Mouse (Mus musculus) lung, postnatal 0 days (tissue): ENCODE data around the gene Cdkn1b. TPM values are rescaled to one million over a fixed set of nuclear protein-coding genes. Genes with fewer than 3 reads are reported as not detected.

Experiments
- ATAC-seq: fragments of 200-750 bp; cut with Nextera tagmentation; 2 replicates; pipeline ENCODE4 v1.8.0; 2017; ENCODE audit warnings: moderate library complexity
- DNase-seq: peaks from one replicate; pipeline ENCODE4 v3.0.0-alpha.2; 2016; ENCODE audit warnings: low spot score
- H3K27ac ChIP-seq: fragments of 300-500 bp; sonication (generic); 2 replicates; pipeline ENCODE4 v1.5.1; 2014; ENCODE audit warnings: antibody characterized with exemption, mild to moderate bottlenecking, low read length, mixed read lengths
- H3K27me3 ChIP-seq: fragments of 300-500 bp; sonication (generic); replicated peaks from 2 replicates; pipeline ENCODE4 v1.6.1; 2014; ENCODE audit warnings: low read length, mixed read lengths; ENCODE audit not compliant: insufficient read depth
- H3K36me3 ChIP-seq: fragments of 300-500 bp; sonication (generic); 2 replicates; pipeline ENCODE4 v1.6.1; 2014; ENCODE audit warnings: low read length, mixed read lengths; ENCODE audit not compliant: insufficient read depth
- H3K4me1 ChIP-seq: fragments of 300-500 bp; sonication (generic); 2 replicates; pipeline ENCODE4 v1.6.1; 2014; ENCODE audit warnings: antibody characterized with exemption, low read depth, low read length, mixed read lengths; ENCODE audit not compliant: insufficient read depth
- H3K4me2 ChIP-seq: fragments of 300-500 bp; sonication (generic); replicated peaks from 2 replicates; pipeline ENCODE4 v1.6.1; 2014; ENCODE audit warnings: low read depth, mild to moderate bottlenecking, low read length, moderate library complexity, mixed read lengths
- H3K4me3 ChIP-seq: fragments of 300-500 bp; sonication (generic); 2 replicates; pipeline ENCODE4 v1.5.1; 2014; ENCODE audit warnings: low read depth, low read length
- H3K9ac ChIP-seq: fragments of 300-500 bp; sonication (generic); replicated peaks from 2 replicates; pipeline ENCODE4 v1.6.1; 2014; ENCODE audit warnings: low read depth, mild to moderate bottlenecking
- H3K9me3 ChIP-seq: fragments of 300-500 bp; sonication (generic); 2 replicates; pipeline ENCODE4 v1.6.1; 2016; ENCODE audit warnings: low read length, mixed read lengths
- CTCF ChIP-seq: IDR thresholded peaks from 2 replicates; pipeline ENCODE4 v1.5.1; 2016; ENCODE audit warnings: antibody characterized with exemption, mild to moderate bottlenecking
- EP300 ChIP-seq: IDR thresholded peaks from 2 replicates; pipeline ENCODE4 v1.6.1; 2016; ENCODE audit warnings: antibody characterized with exemption, mild to moderate bottlenecking, control low read depth
- WGBS: fragments of 180-500 bp; shearing (Covaris S2); extraction: QIAGEN DNeasy Blood & Tissue Kit; methylation state at CpG from one replicate; pipeline ENCODE4 v1.1.7; 2014; 5-methylcytosine and 5-hydroxymethylcytosine counted together
- polyA plus RNA-seq: library from polyadenylated mRNA; unstranded; fragments of >200 nt; fragmentation: Nextera tagmentation; extraction: Ambion mirVana; gene quantifications from 2 replicates; pipeline ENCODE4 v1.2.1, GENCODE M21; 2015

The Cdkn1b gene
- polyA plus RNA-seq: 43.4 and 46.2 TPM in 2 replicates

DNA sequence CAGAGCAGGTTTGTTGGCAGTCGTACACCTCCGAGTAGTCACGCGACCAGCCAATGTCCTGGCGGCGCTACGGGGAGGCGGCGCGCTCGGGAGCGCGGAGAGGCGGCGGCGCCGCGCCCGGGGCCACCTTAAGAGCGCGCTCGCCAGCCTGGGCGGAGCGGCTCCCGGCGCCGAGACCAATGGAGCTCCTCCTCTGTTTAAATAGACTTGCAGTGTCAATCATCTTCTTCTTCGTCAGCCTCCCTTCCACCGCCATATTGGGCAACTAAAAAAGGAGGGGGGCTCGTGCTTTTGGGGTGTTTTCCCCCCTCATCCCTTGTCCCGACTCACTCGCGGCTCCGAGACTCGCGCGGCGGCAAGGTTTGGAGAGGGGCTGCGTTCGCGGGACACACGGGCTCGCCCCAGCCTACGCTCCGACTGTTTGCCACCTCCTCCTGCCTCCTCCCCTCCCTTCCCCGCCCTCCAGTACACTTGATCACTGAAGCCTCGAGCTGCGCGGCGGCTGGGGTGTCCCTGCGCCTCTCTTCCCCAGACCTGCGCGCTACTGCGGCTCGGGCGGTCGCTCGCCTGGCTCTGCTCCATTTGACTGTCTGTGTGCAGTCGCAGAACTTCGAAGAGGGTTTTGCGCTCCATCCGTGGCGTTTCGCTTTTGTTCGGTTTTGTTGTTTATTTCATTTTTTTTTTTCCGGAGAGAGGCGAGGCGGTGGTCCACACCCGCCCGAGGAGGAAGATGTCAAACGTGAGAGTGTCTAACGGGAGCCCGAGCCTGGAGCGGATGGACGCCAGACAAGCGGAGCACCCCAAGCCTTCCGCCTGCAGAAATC lies at the start of gene Cdkn1b:
Gene Cdkn1b, plus strand, starts transcription at position 212 of the 824 bp plus-strand sequence.
- DNase-seq (peak; percentile 98), ATAC-seq (peak; percentile 94)
- TF ChIP-seq CTCF (peak; percentile 18; the same call in 1 of the 2 replicates), EP300 (no peak)
- H3K27me3 ChIP-seq: no peaks in the 10 kb centered on the region
- H3K36me3 ChIP-seq: no peaks in the 10 kb centered on the region
- peak within 1 kb of the TSS; percentile 95 for H3K4me3 ChIP-seq
- peak within 1 kb of the TSS; percentile 92 for H3K9ac ChIP-seq
- H3K9me3 ChIP-seq: no peaks in the 10 kb centered on the region
- under 1% methylated on average over 71 of the region's 77 CpGs for WGBS
- peak within 1 kb of the TSS; percentile 97 for H3K27ac ChIP-seq
- H3K4me1 ChIP-seq: no peaks in the 10 kb centered on the region
- H3K4me2 ChIP-seq: peak within 1 kb of the TSS; percentile 97

DNA sequence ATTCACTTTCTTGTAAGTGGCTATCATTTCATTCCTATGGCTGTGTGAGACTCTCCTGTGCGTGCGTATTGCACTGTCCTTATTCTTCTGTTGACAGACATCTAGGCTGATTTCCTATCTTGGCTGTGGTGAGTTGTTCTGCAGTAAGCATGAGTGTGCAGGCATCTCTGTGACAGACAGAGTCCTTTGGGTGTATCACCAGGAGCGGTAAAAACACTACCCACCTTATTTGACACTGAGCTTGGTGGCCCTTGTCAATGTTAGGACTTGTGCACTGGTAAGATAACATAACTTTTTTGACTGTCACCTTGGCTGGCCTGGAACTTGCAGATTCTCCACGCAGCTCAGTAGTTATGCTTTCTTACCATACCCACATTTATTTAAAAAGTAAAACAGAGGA lies 49.3 kb upstream of the Cdkn1b start:
- Histone ChIP-seq H3K27me3 (no peaks in the 10 kb centered on the region), H3K9ac (no peak overlapping the region), H3K4me2 (no peak overlapping the region), H3K4me1 (no peaks in the 10 kb centered on the region), H3K36me3 (no peaks in the 10 kb centered on the region; the same call in 1 of the 2 replicates), H3K9me3 (no peaks in the 10 kb centered on the region), H3K4me3 (no peak overlapping the region), H3K27ac (no peak overlapping the region)
- no peak for DNase-seq
- ATAC-seq: no peak
- 88% methylated on average over 4 of the region's 4 CpGs for WGBS
- TF ChIP-seq CTCF (no peak), EP300 (no peak)

- Histone ChIP-seq H3K36me3 (no peaks in the 10 kb centered on the region; the same call in 1 of the 2 replicates), H3K9me3 (no peaks in the 10 kb centered on the region), H3K9ac (no peak overlapping the region), H3K27ac (no peak overlapping the region), H3K4me1 (no peaks in the 10 kb centered on the region), H3K27me3 (no peaks in the 10 kb centered on the region), H3K4me2 (no peak overlapping the region), H3K4me3 (no peak overlapping the region)
- TF ChIP-seq EP300: no peak
- no peak for TF ChIP-seq CTCF
- WGBS: 71% methylated on average over 2 of the region's 2 CpGs
- ATAC-seq (no peak), DNase-seq (no peak)
Observed at GRCm38 (mm10) chr6:134872236-134872635, 48.0 kb upstream of the Cdkn1b start.

GRCm38 (mm10) chr6:134873018-134873417 lies 47.2 kb upstream of the Cdkn1b start:
- DNase-seq (peak; percentile 16), ATAC-seq (no peak)
- no peak overlapping the region for H3K4me3 ChIP-seq

GRCm38 (mm10) chr6:134876795-134877194 lies 43.4 kb upstream of the Cdkn1b start:
- peak; percentile 57 for TF ChIP-seq CTCF
- no peak for TF ChIP-seq EP300
- 68% methylated on average over 6 of the region's 6 CpGs for WGBS

More at GRCm38 (mm10) chr6:134873018-134873417, 47.2 kb upstream of the Cdkn1b start:
- 87% methylated on average over 2 of the region's 2 CpGs for WGBS
- Histone ChIP-seq H3K9ac (no peak overlapping the region), H3K27me3 (no peaks in the 10 kb centered on the region), H3K27ac (no peak overlapping the region), H3K36me3 (no peaks in the 10 kb centered on the region; the same call in 1 of the 2 replicates), H3K9me3 (no peaks in the 10 kb centered on the region), H3K4me1 (no peaks in the 10 kb centered on the region), H3K4me2 (no peak overlapping the region)
- TF ChIP-seq EP300 (no peak), CTCF (peak; percentile 58)

DNA sequence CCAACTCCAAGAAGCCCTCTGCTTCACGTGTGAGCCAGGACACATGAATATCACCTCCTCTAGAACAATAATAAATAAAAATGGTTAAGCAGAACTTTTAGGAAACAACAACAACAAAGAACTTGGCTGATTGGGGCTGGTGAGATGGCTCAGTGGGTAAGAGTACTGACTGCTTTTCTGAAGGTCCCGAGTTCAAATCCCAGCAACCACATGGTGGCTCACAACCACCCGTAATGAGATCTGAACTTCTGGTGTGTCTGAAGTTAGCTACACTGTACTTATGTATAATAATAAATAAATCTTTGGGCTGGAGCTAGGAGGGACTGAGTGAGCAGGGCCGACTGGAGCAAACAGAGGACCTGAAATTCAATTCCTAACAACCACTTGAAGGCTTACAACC lies 42.9 kb upstream of the Cdkn1b start:
- no peak for TF ChIP-seq EP300
- TF ChIP-seq CTCF: no peak
- Histone ChIP-seq H3K27ac (no peak overlapping the region), H3K4me1 (no peaks in the 10 kb centered on the region), H3K4me3 (no peak overlapping the region), H3K36me3 (no peaks in the 10 kb centered on the region), H3K27me3 (no peaks in the 10 kb centered on the region), H3K4me2 (no peak overlapping the region), H3K9ac (no peak overlapping the region), H3K9me3 (no peaks in the 10 kb centered on the region)
- WGBS: 86% methylated on average over 4 of the region's 4 CpGs
- DNase-seq: no peak
- ATAC-seq: no peak

More at GRCm38 (mm10) chr6:134876795-134877194, 43.4 kb upstream of the Cdkn1b start:
- H3K27me3 ChIP-seq: no peaks in the 10 kb centered on the region
- no peak overlapping the region for H3K4me2 ChIP-seq
- H3K4me1 ChIP-seq: no peaks in the 10 kb centered on the region
- DNase-seq (no peak), ATAC-seq (no peak)
- no peak overlapping the region for H3K27ac ChIP-seq
- no peaks in the 10 kb centered on the region for H3K9me3 ChIP-seq
- no peaks in the 10 kb centered on the region for H3K36me3 ChIP-seq
- no peak overlapping the region for H3K9ac ChIP-seq
- no peak overlapping the region for H3K4me3 ChIP-seq
